Mouse (Mus musculus): ENCODE data around the gene Cd300lg. TPM values are rescaled to one million over a fixed set of nuclear protein-coding genes. Genes with fewer than 3 reads are reported as not detected.

Cd300lg gene
- total RNA-seq (2015) (0.66 and 1.3 TPM in 2 replicates), total RNA-seq (2017) (0.71 and 1.1 TPM in 2 replicates)

GRCm38 (mm10) chr11:102041350-102041949 is at the start of gene Cd300lg:
TSS of gene Cd300lg (plus strand) at chr11:102041509.
- peak; percentile 80 for ATAC-seq (replicated peaks; ENCODE audit: poor library complexity)

GRCm38 (mm10) chr11:101991813-101992212 is 49.5 kb upstream of the Cd300lg start:
- ATAC-seq (replicated peaks; ENCODE audit: poor library complexity): no peak

DNA sequence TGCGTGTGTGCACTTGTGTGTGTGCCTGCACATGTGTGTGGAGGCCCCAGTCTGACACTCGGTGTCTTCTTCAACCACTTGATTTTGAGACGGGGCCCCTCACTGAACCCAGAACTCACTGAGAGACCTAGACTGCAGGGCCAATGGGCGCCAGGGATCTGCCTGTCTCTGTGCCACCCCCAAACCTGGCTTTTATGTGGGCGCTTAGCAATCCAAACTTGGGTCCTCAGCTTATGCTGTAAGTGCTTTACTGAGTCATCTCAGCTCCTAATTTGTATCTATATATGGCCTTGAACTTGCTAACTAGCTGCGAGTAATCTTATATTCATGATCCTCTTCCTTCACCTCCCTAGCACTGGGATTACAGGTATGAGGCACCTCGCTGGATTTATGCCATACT is 48.9 kb upstream of the Cd300lg start:
- no peak for ATAC-seq (replicated peaks; ENCODE audit: poor library complexity)

GRCm38 (mm10) chr11:101994100-101994499 is 47.2 kb upstream of the Cd300lg start:
- peak; percentile 78 for ATAC-seq (replicated peaks; ENCODE audit: poor library complexity)

GRCm38 (mm10) chr11:101995938-101996337 is 45.4 kb upstream of the Cd300lg start:
- no peak for ATAC-seq (replicated peaks; ENCODE audit: poor library complexity)

DNA sequence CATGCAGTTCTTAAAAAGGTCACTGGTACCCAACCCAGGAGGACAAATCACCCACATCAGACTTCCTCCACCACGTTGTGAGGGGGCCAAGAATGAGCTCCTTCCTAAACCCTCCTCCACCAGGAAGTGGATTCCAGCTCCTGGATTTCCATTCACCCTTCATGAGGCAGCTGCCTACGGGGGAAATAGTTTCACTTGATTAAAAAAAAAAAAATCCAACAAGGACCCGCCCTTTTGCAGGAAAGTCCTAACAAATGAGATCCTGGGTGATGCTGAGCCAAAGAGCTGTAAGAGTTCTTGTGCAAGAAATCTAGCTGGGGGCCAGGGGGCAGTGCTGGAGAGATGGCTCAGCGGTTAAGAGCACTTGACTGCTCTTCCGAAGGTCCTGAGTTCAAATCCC is 43.1 kb upstream of the Cd300lg start:
- ATAC-seq (replicated peaks; ENCODE audit: poor library complexity): no peak

- no peak for ATAC-seq (replicated peaks; ENCODE audit: poor library complexity)
Observed at GRCm38 (mm10) chr11:101999466-101999865, 41.8 kb upstream of the Cd300lg start.

GRCm38 (mm10) chr11:102004251-102004650 is 37.1 kb upstream of the Cd300lg start:
- no peak for ATAC-seq (replicated peaks; ENCODE audit: poor library complexity)

DNA sequence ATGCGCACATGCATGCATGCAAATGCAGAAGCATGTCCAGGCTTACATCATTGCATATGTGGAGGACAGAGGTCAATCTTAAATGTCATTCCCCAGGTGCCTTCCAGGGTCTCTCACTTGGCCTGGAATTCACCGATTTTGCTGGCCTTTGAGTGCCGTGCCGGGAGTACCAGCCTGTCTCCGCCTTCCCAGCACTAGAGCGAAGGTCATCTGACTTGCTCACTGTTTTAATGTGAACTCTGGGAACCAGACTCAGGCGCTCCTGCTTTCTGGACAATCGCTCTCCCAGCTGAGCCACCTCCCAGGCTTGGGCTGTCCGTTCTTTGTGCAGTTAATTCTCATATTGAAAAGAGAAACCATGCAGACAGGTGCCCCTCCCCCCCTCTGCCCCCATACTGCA is 35.0 kb upstream of the Cd300lg start:
- ATAC-seq (replicated peaks; ENCODE audit: poor library complexity): no peak

DNA sequence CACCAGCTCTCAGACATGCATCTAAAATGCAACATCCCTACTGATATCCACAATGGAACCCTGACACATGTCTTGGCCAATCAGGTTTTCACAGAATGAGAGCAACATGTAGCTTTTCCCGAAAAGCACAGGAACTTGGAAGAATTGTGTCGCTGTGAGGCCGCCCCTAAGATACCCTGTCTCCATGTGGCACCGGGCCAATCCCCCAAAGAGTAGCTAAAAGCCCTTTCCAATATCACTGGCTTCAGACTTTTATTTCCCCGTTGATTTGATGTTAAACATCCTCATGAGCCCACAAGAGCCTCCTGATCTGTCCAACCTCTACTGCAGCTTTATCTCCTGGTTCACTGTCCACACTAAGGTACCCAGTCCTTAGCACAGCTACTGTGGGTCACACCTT is 34.6 kb upstream of the Cd300lg start:
- ATAC-seq (replicated peaks; ENCODE audit: poor library complexity): no peak

DNA sequence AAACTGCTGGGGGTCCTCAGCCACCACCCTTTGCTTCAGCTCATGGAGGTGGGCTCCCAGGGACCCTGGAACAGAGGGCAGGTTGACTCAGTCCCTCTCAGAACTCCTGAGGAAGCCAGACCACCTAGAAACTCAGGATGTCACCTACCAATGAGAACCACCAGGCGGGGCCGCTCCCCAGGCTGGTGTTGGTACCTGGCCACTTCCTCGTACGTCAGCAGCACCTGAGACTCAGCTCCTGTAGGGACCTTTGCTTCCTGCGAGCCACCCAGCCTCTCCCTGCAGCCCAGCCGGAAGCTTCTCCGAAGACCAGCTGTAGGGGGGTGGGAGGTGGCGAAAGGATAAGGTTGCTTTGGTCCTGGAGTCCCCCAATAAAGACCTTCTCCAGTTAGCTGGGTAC is 32.9 kb upstream of the Cd300lg start:
- ATAC-seq (replicated peaks; ENCODE audit: poor library complexity): no peak

- ATAC-seq (replicated peaks; ENCODE audit: poor library complexity): no peak
Observed at GRCm38 (mm10) chr11:102008954-102009637, 32.2 kb upstream of the Cd300lg start.

DNA sequence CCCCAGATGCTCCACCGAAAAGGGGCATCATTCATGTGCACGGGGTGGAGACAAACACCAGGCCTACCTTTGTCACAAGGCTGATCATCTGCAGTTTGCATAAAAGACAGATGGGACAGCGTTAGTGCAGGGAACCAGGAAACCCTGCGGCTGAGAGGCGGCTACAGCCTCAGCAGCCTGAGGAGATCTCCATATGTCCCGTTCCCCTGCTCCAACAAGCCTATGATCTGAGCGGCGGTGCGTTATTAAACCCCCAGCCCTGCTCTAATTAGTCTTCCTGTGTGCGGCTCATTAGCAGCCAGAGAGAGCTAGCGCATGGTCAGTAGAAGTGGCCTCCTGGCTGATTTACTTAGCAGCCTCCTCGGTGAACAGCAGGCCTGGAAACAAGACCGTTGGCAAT is 31.2 kb upstream of the Cd300lg start:
- no peak for ATAC-seq (replicated peaks; ENCODE audit: poor library complexity)

GRCm38 (mm10) chr11:102011510-102011909 is 29.8 kb upstream of the Cd300lg start:
- no peak for ATAC-seq (replicated peaks; ENCODE audit: poor library complexity)

GRCm38 (mm10) chr11:102013201-102013600 is 28.1 kb upstream of the Cd300lg start:
- ATAC-seq (replicated peaks; ENCODE audit: poor library complexity): no peak

DNA sequence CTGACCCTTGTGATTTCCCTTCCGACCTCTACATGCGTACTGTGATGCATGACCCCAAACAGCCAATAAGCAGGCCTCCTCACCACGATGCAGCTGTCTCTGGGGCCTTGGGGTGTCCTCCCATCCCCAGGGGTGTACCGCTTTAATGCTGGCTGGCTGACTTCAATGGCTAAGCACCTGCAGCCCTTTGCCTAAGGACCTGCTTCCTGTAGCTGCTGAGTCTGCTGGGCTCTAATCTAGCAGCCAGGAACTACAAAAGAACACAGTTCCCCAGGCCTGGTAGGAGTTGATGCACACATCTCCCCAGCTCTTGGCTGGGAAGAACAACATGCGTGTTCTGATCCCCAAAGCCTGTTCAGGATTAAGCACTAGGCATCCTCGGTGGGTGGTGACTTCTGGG is 25.8 kb upstream of the Cd300lg start:
- ATAC-seq (replicated peaks; ENCODE audit: poor library complexity): no peak

GRCm38 (mm10) chr11:102016136-102016535 is 25.2 kb upstream of the Cd300lg start:
- ATAC-seq (replicated peaks; ENCODE audit: poor library complexity): no peak

DNA sequence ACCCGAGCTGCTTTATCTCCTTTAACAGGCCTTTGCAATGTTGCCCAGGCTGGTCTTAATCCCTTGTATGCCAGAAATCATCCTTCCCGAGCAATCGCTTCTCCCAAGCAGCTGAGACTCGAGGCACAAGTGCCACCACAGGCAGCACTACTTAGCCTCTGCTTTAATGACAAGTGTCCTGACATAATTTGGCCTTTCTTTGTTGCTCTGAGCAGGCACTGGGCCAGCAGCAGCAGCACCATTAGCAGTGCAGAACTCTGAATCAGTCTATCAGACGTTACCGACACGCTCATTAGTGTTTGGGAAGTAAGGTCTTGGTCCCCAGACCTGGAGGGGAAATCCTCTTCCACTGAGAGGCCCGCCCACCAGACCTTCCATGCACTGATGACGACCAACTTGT is 21.6 kb upstream of the Cd300lg start:
- no peak for ATAC-seq (replicated peaks; ENCODE audit: poor library complexity)

GRCm38 (mm10) chr11:102021196-102021595 is 20.1 kb upstream of the Cd300lg start:
- no peak for ATAC-seq (replicated peaks; ENCODE audit: poor library complexity)

DNA sequence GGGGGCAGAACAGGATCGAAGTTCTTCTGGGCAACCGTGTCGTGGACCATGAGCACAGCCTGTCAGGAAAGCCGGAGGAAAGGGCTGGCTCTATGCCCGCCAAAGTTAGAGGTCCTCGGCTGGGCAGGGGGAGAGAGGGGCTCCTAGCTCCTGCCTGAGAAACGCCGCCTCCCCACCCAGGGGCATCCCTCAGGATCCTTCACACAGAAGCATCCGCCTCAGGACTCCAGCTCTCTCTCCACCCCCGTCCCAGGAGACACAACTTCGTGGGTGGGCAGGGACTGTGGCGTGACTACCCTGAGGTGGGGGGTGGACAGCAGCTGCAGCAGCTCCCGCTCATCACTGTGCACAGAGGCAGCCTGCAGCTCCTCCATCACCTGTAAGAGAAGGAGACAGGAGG is 17.9 kb upstream of the Cd300lg start:
- ATAC-seq (replicated peaks; ENCODE audit: poor library complexity): no peak

DNA sequence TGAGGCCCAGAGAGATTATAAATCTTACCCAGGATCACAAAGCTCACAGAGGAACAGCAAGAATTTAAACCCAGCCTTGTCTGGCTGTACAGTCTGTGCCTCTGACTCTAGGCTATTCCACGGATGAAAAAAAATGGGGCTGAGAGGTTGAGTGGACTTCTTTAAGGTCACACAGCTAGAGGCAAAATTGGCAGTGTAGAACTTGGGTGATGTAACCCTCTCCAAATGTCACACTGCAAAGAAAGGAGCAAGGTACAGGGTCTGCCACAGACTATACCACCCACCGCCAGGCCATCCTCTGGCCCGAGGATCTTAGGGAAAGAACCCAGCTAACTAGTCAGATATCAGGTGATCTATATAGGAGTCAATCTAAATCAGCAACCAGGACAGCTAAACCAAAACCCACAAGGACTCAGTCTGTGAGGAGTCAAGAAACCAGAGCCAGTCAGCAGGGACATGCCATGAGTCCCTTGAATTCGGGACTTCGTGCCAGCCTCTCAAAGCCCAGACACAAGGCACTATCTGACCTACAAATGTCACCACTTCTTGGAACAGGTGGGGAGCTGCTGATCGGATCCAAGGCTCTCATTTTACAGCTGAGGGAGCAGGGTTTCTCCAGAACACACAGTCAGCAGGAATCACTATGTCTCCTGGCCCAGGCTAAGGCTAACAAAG is 17.1 kb upstream of the Cd300lg start:
- no peak for ATAC-seq (replicated peaks; ENCODE audit: poor library complexity)

DNA sequence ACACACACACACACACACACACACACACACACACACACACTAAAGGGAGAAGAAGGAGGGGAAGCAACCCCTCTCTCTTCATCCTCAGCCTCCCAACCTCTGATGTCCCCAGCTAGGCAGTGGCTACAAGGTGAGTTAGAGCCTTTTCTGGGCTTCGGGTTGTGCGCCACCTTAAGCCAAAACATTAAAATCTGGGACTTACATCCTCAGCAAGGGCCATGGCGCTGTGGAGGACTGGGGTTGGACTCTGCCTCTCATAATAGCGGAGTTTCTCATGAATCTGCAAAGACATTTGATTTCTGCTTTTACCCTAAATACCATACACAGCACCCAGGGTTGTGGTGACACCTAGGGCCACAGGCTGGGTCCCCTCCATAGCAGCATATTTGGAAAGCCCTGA is 16.4 kb upstream of the Cd300lg start:
- ATAC-seq (replicated peaks; ENCODE audit: poor library complexity): no peak

Data from megakaryocyte progenitor cell, adult 5-6 weeks (primary cell).